8 mouse cellular contexts compared by ENCODE assay signal in the genomic region with DNA sequence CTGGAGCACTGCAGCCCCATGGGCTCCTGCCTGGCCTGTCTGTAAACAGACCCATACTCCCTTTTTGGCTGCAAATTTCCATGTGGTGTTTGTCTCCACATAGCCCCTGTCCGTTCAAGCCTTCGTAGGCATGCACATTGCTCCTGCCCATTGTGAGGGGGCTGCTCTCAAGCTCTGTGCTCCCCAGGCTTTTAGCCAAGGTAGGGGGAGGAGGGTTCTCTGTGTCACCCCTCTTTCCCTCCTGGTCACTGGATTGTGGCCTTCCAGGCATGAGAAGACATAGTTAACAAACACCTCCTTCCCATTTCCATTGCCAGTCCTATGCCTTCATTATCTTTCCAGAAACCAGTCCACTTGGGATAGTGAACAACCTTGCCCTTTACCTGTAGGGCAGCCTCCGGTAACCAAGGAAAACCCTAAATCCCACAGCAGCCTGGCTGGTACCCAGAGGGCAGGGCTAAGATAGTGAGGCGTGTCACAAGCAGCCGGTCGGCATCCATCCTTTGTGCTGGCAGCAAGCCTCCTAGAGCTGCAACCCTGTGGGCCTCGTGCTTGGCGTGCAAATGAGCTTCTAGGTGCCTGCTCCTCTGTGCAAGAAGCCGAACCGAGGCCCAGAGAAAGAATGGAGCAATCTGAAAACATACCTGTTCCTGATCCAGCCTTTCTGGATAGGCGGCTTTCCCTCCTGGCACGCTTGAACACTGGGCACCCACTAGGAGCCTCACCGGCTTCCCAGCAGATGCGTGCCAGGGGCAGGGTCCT.
A peak's percentile ranks its signal among the peaks of the same experiment; 100 is the strongest.
DNase-seq lines count a peak whose midpoint lies in the region; ATAC-seq and TF ChIP-seq lines count a peak whose summit lies in the region.
"Had no signal": no experiment of that assay in that cellular context is flagged by ENCODE, and none has a peak within 500 bp of the region (broad histone marks: within the 10 kb centered on the region; RNA-seq: fewer than 3 reads in every experiment).

No protein-coding gene starts in this region.

- no peaks in the 10 kb centered on the region for H3K9me3 ChIP-seq in megakaryocyte, embryonic 14.5 days
- no peaks in the 10 kb centered on the region for H3K9me3 ChIP-seq in embryonic facial prominence, embryonic 10.5 days
- no peaks in the 10 kb centered on the region for H3K9me3 ChIP-seq in heart, postnatal 0 days (replicated peaks; ENCODE audit: control insufficient read depth, low read length)
- no peaks in the 10 kb centered on the region for H3K9me3 ChIP-seq in midbrain, embryonic 13.5 days

- 86% methylated on average over 14 of the region's 14 CpGs for WGBS in embryonic facial prominence, embryonic 10.5 days
- WGBS in heart, postnatal 0 days: 44% methylated on average over 14 of the region's 14 CpGs
- WGBS in midbrain, embryonic 13.5 days: 56% methylated on average over 14 of the region's 14 CpGs
- 89% methylated on average over 14 of the region's 14 CpGs for WGBS in thymus, adult 2 months

- H3K4me2 ChIP-seq in heart, postnatal 0 days (ENCODE audit: low read depth, low read length): no peak overlapping the region
- H3K4me2 ChIP-seq in midbrain, embryonic 13.5 days (replicated peaks): 0 out of 2 replicates have a peak overlapping the region, but pooled peaks have one; percentile 0

- H3K4me1 ChIP-seq in megakaryocyte, embryonic 14.5 days: peaks cover 100% of the 10 kb centered on the region
- peaks cover 30% of the 10 kb centered on the region for H3K4me1 ChIP-seq in embryonic facial prominence, embryonic 10.5 days
- peaks cover 59% of the 10 kb centered on the region for H3K4me1 ChIP-seq in heart, postnatal 0 days (ENCODE audit: control insufficient read depth, insufficient read depth)
- H3K4me1 ChIP-seq in midbrain, embryonic 13.5 days (replicated peaks): peaks cover 81% of the 10 kb centered on the region
- 0 out of 2 replicates have a peak, but pooled peaks cover 3% of the 10 kb centered on the region for H3K4me1 ChIP-seq in thymus, adult 2 months (replicated peaks; ENCODE audit: control insufficient read depth, insufficient read depth, low read length)

- no peaks in the 10 kb centered on the region for H3K27me3 ChIP-seq in megakaryocyte, embryonic 14.5 days (replicated peaks)
- H3K27me3 ChIP-seq in embryonic facial prominence, embryonic 10.5 days (replicated peaks; ENCODE audit: low read depth, poor library complexity, severe bottlenecking): no peaks in the 10 kb centered on the region
- no peaks in the 10 kb centered on the region for H3K27me3 ChIP-seq in heart, postnatal 0 days (ENCODE audit: control insufficient read depth, insufficient read depth, low read length)
- no peaks in the 10 kb centered on the region for H3K27me3 ChIP-seq in midbrain, embryonic 13.5 days
- no peaks in the 10 kb centered on the region for H3K27me3 ChIP-seq in thymus, adult 2 months (ENCODE audit: control insufficient read depth, insufficient read depth, low read length)

- H3K27ac ChIP-seq in embryonic facial prominence, embryonic 10.5 days (replicated peaks): 0 out of 2 replicates have a peak overlapping the region, but pooled peaks have one; percentile 19
- peak overlapping the region; percentile 52 for H3K27ac ChIP-seq in heart, postnatal 0 days (ENCODE audit: low read depth)
- peak overlapping the region; percentile 86 for H3K27ac ChIP-seq in midbrain, embryonic 13.5 days
- no peak overlapping the region for H3K27ac ChIP-seq in thymus, adult 2 months (ENCODE audit: control insufficient read depth, insufficient read depth, low read length)
- H3K27ac ChIP-seq: kidney, postnatal 0 days had no signal

- TF ChIP-seq CTCF in heart, postnatal 0 days (IDR thresholded peaks at IDR 0.05; ENCODE audit: low read depth): no peak
- no peak for TF ChIP-seq CTCF in thymus, adult 2 months (IDR thresholded peaks at IDR 0.05; ENCODE audit: borderline replicate concordance, control insufficient read depth, extremely low read depth, insufficient read depth, low read length, poor library complexity)

- TF ChIP-seq EP300 in heart, postnatal 0 days (IDR thresholded peaks at IDR 0.05; ENCODE audit: low read depth): no peak

- no peak for DNase-seq in embryonic facial prominence, embryonic 10.5 days (ENCODE audit: low spot score)
- DNase-seq in heart, postnatal 0 days (ENCODE audit: low spot score): no peak
- DNase-seq in thymus, adult 2 months: no peak
- DNase-seq in retina, embryonic 14.5 days (ENCODE audit: low spot score): no peak

- no peak for TF ChIP-seq POLR2A in thymus, adult 2 months (IDR thresholded peaks at IDR 0.05; ENCODE audit: control insufficient read depth, extremely low read depth, insufficient read depth, low read length, poor library complexity)

- ATAC-seq in megakaryocyte, adult 5-6 weeks (ENCODE audit: poor library complexity, severe bottlenecking): no peak
- ATAC-seq in heart, postnatal 0 days (ENCODE audit: insufficient read depth, low read depth): no peak
- ATAC-seq in midbrain, embryonic 13.5 days: peak; percentile 49

- H3K36me3 ChIP-seq in megakaryocyte, embryonic 14.5 days (replicated peaks; ENCODE audit: low read length): peaks cover 90% of the 10 kb centered on the region
- H3K36me3 ChIP-seq in embryonic facial prominence, embryonic 10.5 days (replicated peaks): peaks cover 88% of the 10 kb centered on the region
- H3K36me3 ChIP-seq in heart, postnatal 0 days (replicated peaks; ENCODE audit: control insufficient read depth, insufficient read depth, low read length): peaks cover 24% of the 10 kb centered on the region
- peaks cover 42% of the 10 kb centered on the region for H3K36me3 ChIP-seq in midbrain, embryonic 13.5 days
- peaks cover 7% of the 10 kb centered on the region; the same call in 1 of the 2 replicates for H3K36me3 ChIP-seq in thymus, adult 2 months (ENCODE audit: control insufficient read depth, insufficient read depth, low read length)

- no peak overlapping the region for H3K9ac ChIP-seq in heart, postnatal 0 days (replicated peaks; ENCODE audit: low read depth, low read length)
- H3K9ac ChIP-seq in midbrain, embryonic 13.5 days (replicated peaks): peak overlapping the region; percentile 48

- H3K4me3 ChIP-seq in megakaryocyte, embryonic 14.5 days (replicated peaks): peak overlapping the region; percentile 87
- H3K4me3 ChIP-seq in embryonic facial prominence, embryonic 10.5 days: no peak overlapping the region
- H3K4me3 ChIP-seq in heart, postnatal 0 days (ENCODE audit: low read depth, low read length): no peak overlapping the region
- no peak overlapping the region for H3K4me3 ChIP-seq in midbrain, embryonic 13.5 days (replicated peaks)
- H3K4me3 ChIP-seq in thymus, adult 2 months (ENCODE audit: control insufficient read depth, insufficient read depth, low read length): no peak overlapping the region
